Mouse (Mus musculus) sigmoid colon, adult 10 weeks (tissue): ENCODE results near the gene Hist1h2bc. TPM values are rescaled to one million over a fixed set of nuclear protein-coding genes. Genes with fewer than 3 reads are reported as not detected.

Source experiments
- polyA plus RNA-seq: library from polyadenylated mRNA; stranded (reverse); fragments of 350-450 nt; fragmentation: Illumina TruSeq; extraction: RNeasy Lipid Tissue Mini Kit (QIAGEN cat#74804); gene quantifications from one replicate; pipeline ENCODE4 v1.2.3, GENCODE M21; 2014; ENCODE audit warnings: low read depth, low replicate concordance

Hist1h2bc gene
- polyA plus RNA-seq: 364 TPM

GRCm38 (mm10) chr13:23683755-23684281, at the start of gene Hist1h2bc, which contains the start of gene Hist1h2ac:
Hist1h2bc (plus strand) TSS chr13:23684199.
Hist1h2ac (minus strand) TSS chr13:23683948.

GRCm38 (mm10) chr13:23695514-23695913, 11.5 kb downstream of the Hist1h2bc start, which contains the start of gene Hist1h1t:
Hist1h1t (plus strand) TSS chr13:23695814.

GRCm38 (mm10) chr13:23698300-23698693, 14.3 kb downstream of the Hist1h2bc start, which contains the start of gene Hist1h4c:
Hist1h4c (minus strand) TSS chr13:23698454.

DNA sequence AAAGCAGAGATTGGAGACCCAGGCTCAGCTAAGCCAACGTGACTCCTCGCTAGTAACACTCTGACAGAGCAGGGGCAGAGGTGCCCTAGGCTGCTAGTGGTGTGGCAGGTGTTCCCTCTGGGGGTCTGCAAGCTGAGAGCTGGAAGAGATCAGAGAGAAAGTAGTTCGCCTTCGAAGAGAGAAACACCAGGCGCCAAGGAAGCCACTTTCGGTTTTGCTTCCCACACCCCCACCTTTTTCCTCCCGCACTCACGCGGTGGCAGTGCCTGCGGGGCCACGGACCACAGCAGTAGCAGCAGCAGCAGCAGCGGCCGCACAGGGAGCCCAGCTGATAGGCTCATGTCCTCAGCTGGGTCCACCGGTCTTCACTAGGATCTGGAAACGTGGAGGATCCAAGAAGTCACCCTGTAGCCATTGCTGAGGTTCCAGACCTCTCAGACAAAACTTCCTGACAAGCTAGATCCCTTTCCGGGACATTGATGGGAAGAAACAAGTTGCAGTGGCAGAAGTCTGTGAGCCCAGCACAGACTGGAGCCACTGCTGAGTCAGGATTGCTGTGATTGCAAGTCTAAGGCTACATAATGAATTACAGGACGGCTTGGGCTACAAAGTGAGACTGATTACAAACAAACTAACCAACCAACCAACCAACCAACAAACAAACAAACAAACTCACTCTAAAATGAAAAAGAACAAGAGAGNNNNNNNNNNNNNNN, 26.5 kb downstream of the Hist1h2bc start, which contains the start of gene Hfe:
Hfe (minus strand) TSS at position 481 of the 716 bp plus-strand sequence.

DNA sequence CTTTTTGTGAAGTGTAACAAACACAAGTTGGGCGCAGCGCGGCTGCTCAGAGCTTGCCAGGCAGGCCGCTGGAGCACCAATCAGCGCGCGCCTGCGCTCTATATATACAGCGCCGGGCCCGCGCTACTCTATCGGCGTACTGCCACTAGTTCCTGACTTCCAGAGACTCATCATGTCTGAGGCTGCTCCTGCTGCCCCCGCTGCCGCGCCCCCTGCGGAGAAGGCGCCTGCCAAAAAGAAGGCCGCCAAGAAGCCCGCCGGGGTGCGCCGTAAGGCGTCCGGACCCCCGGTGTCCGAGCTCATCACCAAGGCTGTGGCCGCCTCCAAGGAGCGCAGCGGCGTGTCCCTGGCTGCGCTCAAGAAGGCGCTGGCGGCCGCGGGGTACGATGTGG, 54.7 kb downstream of the Hist1h2bc start, which contains the start of gene Hist1h1c:
Hist1h1c (plus strand) TSS at position 132 of the 392 bp plus-strand sequence.

Other genes with a start within 250 kb of the Hist1h2bc start
- 4.6 TPM for gene Btn1a1, start 218.3 kb upstream of the Hist1h2bc start, polyA plus RNA-seq
- gene Btn2a2, start 195.3 kb upstream of the Hist1h2bc start, polyA plus RNA-seq: not detected
- gene Hist1h4h, start 153.1 kb upstream of the Hist1h2bc start, polyA plus RNA-seq: not detected
- not detected for gene Hist1h2af, start 150.3 kb upstream of the Hist1h2bc start, polyA plus RNA-seq
- gene Hist1h3g, start 148.8 kb upstream of the Hist1h2bc start, polyA plus RNA-seq: not detected
- 2.1 TPM for gene Hist1h2bh, start 140.8 kb upstream of the Hist1h2bc start, polyA plus RNA-seq
- gene Hist1h3f, start 140.1 kb upstream of the Hist1h2bc start, polyA plus RNA-seq: not detected
- gene Hist1h4f, start 132.6 kb upstream of the Hist1h2bc start, polyA plus RNA-seq: not detected
- gene Hist1h1d, start 130.9 kb upstream of the Hist1h2bc start, polyA plus RNA-seq: 3.9 TPM
- not detected for gene Hist1h3e, start 121.8 kb upstream of the Hist1h2bc start, polyA plus RNA-seq
- not detected for gene Hist1h2ae, start 113.0 kb upstream of the Hist1h2bc start, polyA plus RNA-seq
- gene Hist1h2bg, start 112.8 kb upstream of the Hist1h2bc start, polyA plus RNA-seq: 3.6 TPM
- gene Hist1h2bf, start 110.0 kb upstream of the Hist1h2bc start, polyA plus RNA-seq: not detected
- gene Hist1h2ad, start 109.8 kb upstream of the Hist1h2bc start, polyA plus RNA-seq: not detected
- 6.7 TPM for gene Hist1h3d, start 108.4 kb upstream of the Hist1h2bc start, polyA plus RNA-seq
- gene Hist1h4d, start 102.6 kb upstream of the Hist1h2bc start, polyA plus RNA-seq: 2.3 TPM
- 16.9 TPM for gene Hist1h2be, start 63.1 kb upstream of the Hist1h2bc start, polyA plus RNA-seq
- gene Hist1h1e, start 61.6 kb upstream of the Hist1h2bc start, polyA plus RNA-seq: 6.3 TPM
- 9.6 TPM for gene Hist1h2ac, start 251 bp upstream of the Hist1h2bc start, polyA plus RNA-seq
- gene Hist1h1t, start 11.6 kb downstream of the Hist1h2bc start, polyA plus RNA-seq: not detected
- 2.2 TPM for gene Hist1h4c, start 14.3 kb downstream of the Hist1h2bc start, polyA plus RNA-seq
- 13.2 TPM for gene Hfe, start 26.7 kb downstream of the Hist1h2bc start, polyA plus RNA-seq
- 96.7 TPM for gene Hist1h1c, start 54.6 kb downstream of the Hist1h2bc start, polyA plus RNA-seq
- gene Hist1h3c, start 61.4 kb downstream of the Hist1h2bc start, polyA plus RNA-seq: not detected
- not detected for gene Hist1h2bb, start 62.5 kb downstream of the Hist1h2bc start, polyA plus RNA-seq
- not detected for gene Hist1h2ab, start 66.9 kb downstream of the Hist1h2bc start, polyA plus RNA-seq
- gene Hist1h3b, start 68.1 kb downstream of the Hist1h2bc start, polyA plus RNA-seq: not detected
- gene Hist1h4b, start 72.8 kb downstream of the Hist1h2bc start, polyA plus RNA-seq: not detected
- gene Hist1h4a, start 77.0 kb downstream of the Hist1h2bc start, polyA plus RNA-seq: not detected
- not detected for gene Hist1h3a, start 78.2 kb downstream of the Hist1h2bc start, polyA plus RNA-seq
- not detected for gene Hist1h1a, start 79.5 kb downstream of the Hist1h2bc start, polyA plus RNA-seq
- gene Trim38, start 85.7 kb downstream of the Hist1h2bc start, polyA plus RNA-seq: 1.1 TPM
- 0.76 TPM for gene Slc17a2, start 122.8 kb downstream of the Hist1h2bc start, polyA plus RNA-seq
- 0.25 TPM for gene Slc17a3, start 155.2 kb downstream of the Hist1h2bc start, polyA plus RNA-seq
- gene Slc17a1, start 183.6 kb downstream of the Hist1h2bc start, polyA plus RNA-seq: not detected
- 85.4 TPM for gene Slc17a4, start 230.8 kb downstream of the Hist1h2bc start, polyA plus RNA-seq
- not detected for gene Hist1h2ba, start 250.0 kb downstream of the Hist1h2bc start, polyA plus RNA-seq